Mouse (Mus musculus) neural tube, embryonic 12.5 days (tissue): ENCODE measurements around the gene Ackr3. TPM values are rescaled to one million over a fixed set of nuclear protein-coding genes. Genes with fewer than 3 reads are reported as not detected.

Source experiments
- ATAC-seq: fragments of 200-750 bp; cut with Nextera tagmentation; 2 replicates; pipeline ENCODE4 v1.8.0; 2017; ENCODE audit warnings: low read depth, mild to moderate bottlenecking, moderate TSS enrichment, moderate library complexity; ENCODE audit not compliant: low FRiP score
- H3K27ac ChIP-seq: fragments of 300-500 bp; sonication (generic); 2 replicates; pipeline ENCODE4 v1.5.1; 2016
- H3K27me3 ChIP-seq: fragments of 300-500 bp; sonication (generic); replicated peaks from 2 replicates; pipeline ENCODE4 v1.6.1; 2016; ENCODE audit warnings: mild to moderate bottlenecking
- H3K36me3 ChIP-seq: fragments of 300-500 bp; sonication (generic); 2 replicates; pipeline ENCODE4 v1.6.1; 2016; ENCODE audit warnings: mild to moderate bottlenecking
- H3K4me1 ChIP-seq: fragments of 300-500 bp; sonication (generic); 2 replicates; pipeline ENCODE4 v1.6.1; 2016
- H3K4me2 ChIP-seq: fragments of 300-500 bp; sonication (generic); replicated peaks from 2 replicates; pipeline ENCODE4 v1.6.1; 2016; ENCODE audit warnings: mild to moderate bottlenecking
- H3K4me3 ChIP-seq: fragments of 300-500 bp; sonication (generic); 2 replicates; pipeline ENCODE4 v1.5.1; 2016
- H3K9ac ChIP-seq: fragments of 300-500 bp; sonication (generic); 2 replicates; pipeline ENCODE4 v1.6.1; 2016; ENCODE audit warnings: mild to moderate bottlenecking
- H3K9me3 ChIP-seq: fragments of 300-500 bp; sonication (generic); 2 replicates; pipeline ENCODE4 v1.6.1; 2016; ENCODE audit warnings: mild to moderate bottlenecking
- WGBS: fragments of 180-500 bp; shearing (Covaris S2); methylation state at CpG from one replicate; pipeline ENCODE4 v1.1.7; 2016; 5-methylcytosine and 5-hydroxymethylcytosine counted together
- polyA plus RNA-seq: library from polyadenylated mRNA; unstranded; fragments of >200 nt; fragmentation: Nextera tagmentation; extraction: Ambion mirVana; gene quantifications from 2 replicates; pipeline ENCODE4 v1.2.1, GENCODE M21; 2016

The Ackr3 gene
- polyA plus RNA-seq, 1 experiment from 2014 or later = 38.0 TPM

GRCm38 (mm10) chr1:90234620-90235054 is 30.9 kb downstream of the Ackr3 start:
- WGBS = 70% methylated on average over 11 of the region's 11 CpGs

GRCm38 (mm10) chr1:90236640-90237039 is 32.9 kb downstream of the Ackr3 start:
- Histone ChIP-seq H3K4me2 (no peak overlapping the region), H3K36me3 (no peaks in the 10 kb centered on the region), H3K27ac (no peak overlapping the region), H3K9ac (no peak overlapping the region), H3K4me3 (no peak overlapping the region), H3K27me3 (no peaks in the 10 kb centered on the region), H3K4me1 (no peaks in the 10 kb centered on the region), H3K9me3 (peaks cover 4% of the 10 kb centered on the region; the same call in 1 of the 2 replicates)
- WGBS = 88% methylated on average over 2 of the region's 2 CpGs
- ATAC-seq = no peak

More at GRCm38 (mm10) chr1:90234620-90235054, 30.9 kb downstream of the Ackr3 start:
- Histone ChIP-seq H3K27ac (no peak overlapping the region), H3K4me1 (no peaks in the 10 kb centered on the region; the same call in 1 of the 2 replicates), H3K36me3 (no peaks in the 10 kb centered on the region), H3K9me3 (peaks cover 4% of the 10 kb centered on the region; the same call in 1 of the 2 replicates), H3K4me2 (no peak overlapping the region), H3K4me3 (no peak overlapping the region), H3K27me3 (no peaks in the 10 kb centered on the region), H3K9ac (no peak overlapping the region)
- no peak for ATAC-seq

- no peak overlapping the region for H3K9ac ChIP-seq
- H3K27ac ChIP-seq = no peak overlapping the region
- no peak overlapping the region for H3K4me2 ChIP-seq
- no peak for ATAC-seq
- H3K4me1 ChIP-seq = no peaks in the 10 kb centered on the region
- H3K9me3 ChIP-seq = peaks cover 4% of the 10 kb centered on the region; the same call in 1 of the 2 replicates
- WGBS = 91% methylated on average over 9 of the region's 9 CpGs
- H3K27me3 ChIP-seq = no peaks in the 10 kb centered on the region
- no peaks in the 10 kb centered on the region for H3K36me3 ChIP-seq
- H3K4me3 ChIP-seq = no peak overlapping the region
Observed at GRCm38 (mm10) chr1:90238095-90238888, 34.5 kb downstream of the Ackr3 start.

- Histone ChIP-seq H3K9me3 (peaks cover 4% of the 10 kb centered on the region; the same call in 1 of the 2 replicates), H3K27ac (no peak overlapping the region), H3K9ac (no peak overlapping the region), H3K27me3 (no peaks in the 10 kb centered on the region), H3K4me2 (no peak overlapping the region), H3K36me3 (no peaks in the 10 kb centered on the region), H3K4me1 (no peaks in the 10 kb centered on the region), H3K4me3 (no peak overlapping the region)
- ATAC-seq = no peak
- WGBS = 88% methylated on average over 16 of the region's 16 CpGs
Observed at GRCm38 (mm10) chr1:90239336-90240225, 35.8 kb downstream of the Ackr3 start.

- 94% methylated on average over 4 of the region's 4 CpGs for WGBS
- no peak overlapping the region for H3K27ac ChIP-seq
- H3K9ac ChIP-seq = no peak overlapping the region
- no peak overlapping the region for H3K4me3 ChIP-seq
- no peak for ATAC-seq
- no peaks in the 10 kb centered on the region for H3K4me1 ChIP-seq
- no peaks in the 10 kb centered on the region for H3K27me3 ChIP-seq
- H3K4me2 ChIP-seq = no peak overlapping the region
- peaks cover 4% of the 10 kb centered on the region; the same call in 1 of the 2 replicates for H3K9me3 ChIP-seq
- H3K36me3 ChIP-seq = no peaks in the 10 kb centered on the region
Observed at GRCm38 (mm10) chr1:90240287-90240686, 36.5 kb downstream of the Ackr3 start.

- ATAC-seq = no peak
- Histone ChIP-seq H3K9me3 (peaks cover 2% of the 10 kb centered on the region; the same call in 1 of the 2 replicates), H3K4me2 (no peak overlapping the region), H3K36me3 (no peaks in the 10 kb centered on the region), H3K27me3 (no peaks in the 10 kb centered on the region), H3K9ac (no peak overlapping the region), H3K27ac (no peak overlapping the region), H3K4me3 (no peak overlapping the region), H3K4me1 (peaks cover 11% of the 10 kb centered on the region; the same call in 1 of the 2 replicates)
- WGBS = 85% methylated on average over 8 of the region's 8 CpGs
Observed at GRCm38 (mm10) chr1:90242444-90242989, 38.7 kb downstream of the Ackr3 start.

- Histone ChIP-seq H3K4me2 (no peak overlapping the region), H3K36me3 (no peaks in the 10 kb centered on the region), H3K4me1 (peaks cover 14% of the 10 kb centered on the region; the same call in 1 of the 2 replicates), H3K9ac (no peak overlapping the region), H3K9me3 (no peaks in the 10 kb centered on the region), H3K4me3 (no peak overlapping the region), H3K27ac (no peak overlapping the region), H3K27me3 (no peaks in the 10 kb centered on the region)
- WGBS = 91% methylated on average over 1 of the region's 1 CpGs
- no peak for ATAC-seq
Observed at GRCm38 (mm10) chr1:90244537-90244936, 40.8 kb downstream of the Ackr3 start.

GRCm38 (mm10) chr1:90245533-90245932 is 41.8 kb downstream of the Ackr3 start:
- H3K27me3 ChIP-seq = no peaks in the 10 kb centered on the region
- H3K9me3 ChIP-seq = no peaks in the 10 kb centered on the region
- H3K4me2 ChIP-seq = no peak overlapping the region
- 0 out of 2 replicates have a peak, but pooled peaks have one; percentile 13 for ATAC-seq
- H3K36me3 ChIP-seq = no peaks in the 10 kb centered on the region
- peaks cover 21% of the 10 kb centered on the region for H3K4me1 ChIP-seq
- H3K4me3 ChIP-seq = no peak overlapping the region
- 90% methylated on average over 7 of the region's 7 CpGs for WGBS
- no peak overlapping the region for H3K27ac ChIP-seq
- H3K9ac ChIP-seq = no peak overlapping the region

GRCm38 (mm10) chr1:90246035-90246434 is 42.3 kb downstream of the Ackr3 start:
- WGBS = 42% methylated on average over 8 of the region's 8 CpGs
- no peak for ATAC-seq
- Histone ChIP-seq H3K27me3 (no peaks in the 10 kb centered on the region), H3K4me2 (no peak overlapping the region), H3K9me3 (no peaks in the 10 kb centered on the region), H3K9ac (no peak overlapping the region), H3K27ac (no peak overlapping the region), H3K4me3 (no peak overlapping the region), H3K36me3 (no peaks in the 10 kb centered on the region), H3K4me1 (peaks cover 26% of the 10 kb centered on the region)

GRCm38 (mm10) chr1:90246800-90247199 is 43.0 kb downstream of the Ackr3 start:
- no peak for ATAC-seq
- H3K4me2 ChIP-seq = no peak overlapping the region
- H3K27ac ChIP-seq = no peak overlapping the region
- no peak overlapping the region for H3K9ac ChIP-seq
- H3K4me3 ChIP-seq = no peak overlapping the region
- 69% methylated on average over 1 of the region's 1 CpGs for WGBS
- H3K9me3 ChIP-seq = no peaks in the 10 kb centered on the region
- no peaks in the 10 kb centered on the region for H3K27me3 ChIP-seq
- H3K4me1 ChIP-seq = peaks cover 33% of the 10 kb centered on the region
- no peaks in the 10 kb centered on the region for H3K36me3 ChIP-seq

GRCm38 (mm10) chr1:90247234-90247633 is 43.5 kb downstream of the Ackr3 start:
- Histone ChIP-seq H3K4me3 (no peak overlapping the region), H3K4me1 (peaks cover 37% of the 10 kb centered on the region), H3K4me2 (no peak overlapping the region), H3K9me3 (no peaks in the 10 kb centered on the region), H3K36me3 (no peaks in the 10 kb centered on the region), H3K9ac (no peak overlapping the region), H3K27ac (no peak overlapping the region), H3K27me3 (no peaks in the 10 kb centered on the region)
- no peak for ATAC-seq
- WGBS = 80% methylated on average over 4 of the region's 4 CpGs
